Comparison of ENCODE assay signal across 21 mouse cellular contexts in genomic region chr9:27346541-27347269, GRCm38 (mm10). TPM values are rescaled to one million over a fixed set of nuclear protein-coding genes. Genes with fewer than 3 reads are reported as not detected.
DNase-seq lines count a peak whose midpoint lies in the region; ATAC-seq and TF ChIP-seq lines count a peak whose summit lies in the region.
"Had no signal": no experiment of that assay in that cellular context is flagged by ENCODE, and none has a peak within 500 bp of the region (broad histone marks: within the 10 kb centered on the region; RNA-seq: fewer than 3 reads in every experiment).

No protein-coding gene starts in this region.

- H3K9me3 ChIP-seq in forebrain, embryonic 10.5 days = no peaks in the 10 kb centered on the region
- no peaks in the 10 kb centered on the region for H3K9me3 ChIP-seq in forebrain, embryonic 15.5 days
- H3K9me3 ChIP-seq in hindbrain, embryonic 16.5 days (ENCODE audit: control insufficient read depth, low read length) = no peaks in the 10 kb centered on the region
- no peaks in the 10 kb centered on the region for H3K9me3 ChIP-seq in midbrain, postnatal 0 days (ENCODE audit: low read length)
- H3K9me3 ChIP-seq in intestine, embryonic 15.5 days = no peaks in the 10 kb centered on the region
- H3K9me3 ChIP-seq: embryonic facial prominence, embryonic 13.5 days; heart, embryonic 13.5 days; limb, embryonic 13.5 days; liver, embryonic 15.5 days; midbrain, embryonic 12.5 days had no signal

- no peak overlapping the region for H3K4me3 ChIP-seq in forebrain, embryonic 10.5 days
- H3K4me3 ChIP-seq in forebrain, embryonic 15.5 days = no peak overlapping the region
- H3K4me3 ChIP-seq in hindbrain, embryonic 16.5 days (ENCODE audit: low read length) = no peak overlapping the region
- no peak overlapping the region for H3K4me3 ChIP-seq in midbrain, postnatal 0 days (ENCODE audit: low read depth, low read length)
- no peak overlapping the region for H3K4me3 ChIP-seq in intestine, embryonic 15.5 days (replicated peaks)
- H3K4me3 ChIP-seq: embryonic facial prominence, embryonic 13.5 days; heart, embryonic 13.5 days; left cerebral cortex, adult 2 months; limb, embryonic 13.5 days; liver, embryonic 15.5 days; midbrain, embryonic 12.5 days had no signal

- H3K4me1 ChIP-seq in forebrain, embryonic 10.5 days = peaks cover 8% of the 10 kb centered on the region
- peaks cover 14% of the 10 kb centered on the region for H3K4me1 ChIP-seq in forebrain, embryonic 15.5 days
- peaks cover 7% of the 10 kb centered on the region for H3K4me1 ChIP-seq in hindbrain, embryonic 16.5 days (ENCODE audit: control insufficient read depth, insufficient read depth, low read depth, low read length)
- no peaks in the 10 kb centered on the region for H3K4me1 ChIP-seq in midbrain, postnatal 0 days (ENCODE audit: insufficient read depth, low read length)
- no peaks in the 10 kb centered on the region for H3K4me1 ChIP-seq in intestine, embryonic 15.5 days (replicated peaks)
- H3K4me1 ChIP-seq: embryonic facial prominence, embryonic 13.5 days; heart, embryonic 13.5 days; limb, embryonic 13.5 days; liver, embryonic 15.5 days had no signal

- no peak for DNase-seq in forebrain, embryonic 10.5 days (ENCODE audit: extremely low spot score, low spot score)
- peak; percentile 56 for DNase-seq in midbrain, postnatal 0 days (ENCODE audit: low spot score)
- no peak for DNase-seq in left cerebral cortex, postnatal 36 days (ENCODE audit: low spot score in 2 of 2)
- no peak for DNase-seq in frontal cortex, postnatal 36 days (ENCODE audit: low spot score in 2 of 2)
- DNase-seq: heart, postnatal 4 days; kidney, adult 8-10 months; lung, postnatal 14 days; thymus, postnatal 36 days had no signal

- no peak overlapping the region for H3K9ac ChIP-seq in forebrain, embryonic 15.5 days (replicated peaks)
- H3K9ac ChIP-seq in hindbrain, embryonic 16.5 days (ENCODE audit: low read depth, low read length) = no peak overlapping the region
- no peak overlapping the region for H3K9ac ChIP-seq in midbrain, postnatal 0 days (replicated peaks; ENCODE audit: low read length, poor library complexity, severe bottlenecking)
- H3K9ac ChIP-seq in intestine, embryonic 15.5 days = no peak overlapping the region
- H3K9ac ChIP-seq: embryonic facial prominence, embryonic 13.5 days; heart, embryonic 13.5 days; limb, embryonic 13.5 days; liver, embryonic 15.5 days; midbrain, embryonic 12.5 days had no signal

- ATAC-seq in forebrain, embryonic 15.5 days (replicated peaks) = peak; percentile 75
- peak; percentile 71 for ATAC-seq in hindbrain, embryonic 16.5 days
- no peak for ATAC-seq in midbrain, postnatal 0 days (ENCODE audit: low FRiP score)
- ATAC-seq in intestine, embryonic 15.5 days = no peak

- H3K27me3 ChIP-seq in forebrain, embryonic 10.5 days (ENCODE audit: poor library complexity, severe bottlenecking) = no peaks in the 10 kb centered on the region
- no peaks in the 10 kb centered on the region for H3K27me3 ChIP-seq in forebrain, embryonic 15.5 days
- no peaks in the 10 kb centered on the region for H3K27me3 ChIP-seq in hindbrain, embryonic 16.5 days (replicated peaks; ENCODE audit: control insufficient read depth, insufficient read depth, low read length)
- no peaks in the 10 kb centered on the region for H3K27me3 ChIP-seq in midbrain, postnatal 0 days (ENCODE audit: insufficient read depth, low read length)
- H3K27me3 ChIP-seq in intestine, embryonic 15.5 days (replicated peaks) = no peaks in the 10 kb centered on the region
- H3K27me3 ChIP-seq: embryonic facial prominence, embryonic 13.5 days; heart, embryonic 13.5 days; limb, embryonic 13.5 days; liver, embryonic 15.5 days; midbrain, embryonic 12.5 days had no signal

- H3K27ac ChIP-seq in forebrain, embryonic 10.5 days = 0 out of 2 replicates have a peak overlapping the region, but pooled peaks have one; percentile 22
- peak overlapping the region; percentile 23; the same call in 1 of the 2 replicates for H3K27ac ChIP-seq in forebrain, embryonic 15.5 days (replicated peaks)
- H3K27ac ChIP-seq in hindbrain, embryonic 16.5 days (ENCODE audit: low read depth, low read length) = peak overlapping the region; percentile 37
- H3K27ac ChIP-seq in midbrain, postnatal 0 days (ENCODE audit: low read depth, low read length) = no peak overlapping the region
- H3K27ac ChIP-seq in intestine, embryonic 15.5 days = no peak overlapping the region
- H3K27ac ChIP-seq: embryonic facial prominence, embryonic 13.5 days; heart, embryonic 13.5 days; left cerebral cortex, adult 2 months; limb, embryonic 13.5 days; liver, embryonic 15.5 days; midbrain, embryonic 12.5 days had no signal

- TF ChIP-seq CTCF in midbrain, postnatal 0 days (IDR thresholded peaks at IDR 0.05) = no peak

- intact Hi-C loops in left cerebral cortex, postnatal 36 days (cut with DNase I) = no loop called here

- H3K36me3 ChIP-seq in forebrain, embryonic 10.5 days (replicated peaks) = peaks cover 74% of the 10 kb centered on the region
- peaks cover 6% of the 10 kb centered on the region; the same call in 1 of the 2 replicates for H3K36me3 ChIP-seq in forebrain, embryonic 15.5 days
- peaks cover 23% of the 10 kb centered on the region for H3K36me3 ChIP-seq in hindbrain, embryonic 16.5 days (ENCODE audit: control insufficient read depth, insufficient read depth, low read length)
- peaks cover 50% of the 10 kb centered on the region for H3K36me3 ChIP-seq in midbrain, postnatal 0 days (ENCODE audit: insufficient read depth, low read length)
- H3K36me3 ChIP-seq in intestine, embryonic 15.5 days = no peaks in the 10 kb centered on the region
- H3K36me3 ChIP-seq: embryonic facial prominence, embryonic 13.5 days; liver, embryonic 15.5 days had no signal

- H3K4me2 ChIP-seq in forebrain, embryonic 15.5 days (replicated peaks) = no peak overlapping the region
- H3K4me2 ChIP-seq in hindbrain, embryonic 16.5 days (ENCODE audit: low read length) = no peak overlapping the region
- H3K4me2 ChIP-seq in midbrain, postnatal 0 days (ENCODE audit: low read depth, low read length, poor library complexity, severe bottlenecking) = no peak overlapping the region
- no peak overlapping the region for H3K4me2 ChIP-seq in intestine, embryonic 15.5 days (replicated peaks)
- H3K4me2 ChIP-seq: embryonic facial prominence, embryonic 13.5 days; heart, embryonic 13.5 days; limb, embryonic 13.5 days; liver, embryonic 15.5 days; midbrain, embryonic 12.5 days had no signal

- WGBS in forebrain, embryonic 10.5 days = 56% methylated on average over 11 of the region's 11 CpGs
- 23% methylated on average over 11 of the region's 11 CpGs for WGBS in forebrain, embryonic 15.5 days
- WGBS in hindbrain, embryonic 16.5 days = 20% methylated on average over 11 of the region's 11 CpGs
- 24% methylated on average over 11 of the region's 11 CpGs for WGBS in midbrain, postnatal 0 days
- WGBS in intestine, embryonic 15.5 days = 59% methylated on average over 11 of the region's 11 CpGs

RNA-seq across cellular contexts. Expression of gene Igsf9b, which starts 47.7 kb away (rescaled TPM):
- polyA plus RNA-seq in forebrain, embryonic 10.5 days (2016; fragmentation: Nextera tagmentation; extraction: Ambion mirVana) = 6.3 and 6.8 TPM in 2 replicates
- 12.6 and 12.8 TPM in 2 replicates for polyA plus RNA-seq in forebrain, embryonic 15.5 days (2015; fragmentation: Nextera tagmentation; extraction: Ambion mirVana)
- 25.6 and 26.8 TPM in 2 replicates for polyA plus RNA-seq in hindbrain, embryonic 16.5 days (2015; fragmentation: Nextera tagmentation; extraction: Ambion mirVana)
- total RNA-seq in midbrain, postnatal 0 days (2014; rRNA removed) = 64.8 and 83.3 TPM in 2 replicates
- 17.4 and 19.3 TPM in 2 replicates for polyA plus RNA-seq in midbrain, postnatal 0 days (2015; fragmentation: Nextera tagmentation; extraction: Ambion mirVana)
- 4.4 and 4.7 TPM in 2 replicates for polyA plus RNA-seq in intestine, embryonic 15.5 days (2015; fragmentation: Nextera tagmentation; extraction: Ambion mirVana)
- total RNA-seq in left cerebral cortex, postnatal 36 days (2021) = 10 to 100 TPM; 49.8 to 69.8 TPM

RNA-seq across cellular contexts. Expression of gene Spata19, which starts 49.9 kb away (rescaled TPM):
- not detected in 2 replicates for polyA plus RNA-seq in forebrain, embryonic 10.5 days (2016; fragmentation: Nextera tagmentation; extraction: Ambion mirVana)
- polyA plus RNA-seq in forebrain, embryonic 15.5 days (2015; fragmentation: Nextera tagmentation; extraction: Ambion mirVana) = not detected in 2 replicates
- 0.30 TPM in 1 of 2 replicates, not detected in the other for polyA plus RNA-seq in hindbrain, embryonic 16.5 days (2015; fragmentation: Nextera tagmentation; extraction: Ambion mirVana)
- total RNA-seq in midbrain, postnatal 0 days (2014; rRNA removed) = not detected in 2 replicates
- 0.38 and 0.49 TPM in 2 replicates for polyA plus RNA-seq in midbrain, postnatal 0 days (2015; fragmentation: Nextera tagmentation; extraction: Ambion mirVana)
- polyA plus RNA-seq in intestine, embryonic 15.5 days (2015; fragmentation: Nextera tagmentation; extraction: Ambion mirVana) = not detected in 2 replicates
- not detected for total RNA-seq in left cerebral cortex, postnatal 36 days (2021)
- total RNA-seq: gastrocnemius, adult 8-10 months; heart, postnatal 4 days had no signal
- polyA plus RNA-seq: C2C12; embryonic facial prominence, embryonic 13.5 days; heart, embryonic 13.5 days; limb, embryonic 13.5 days; liver, embryonic 15.5 days; midbrain, embryonic 12.5 days; spleen, adult 2 months; stomach, embryonic 16.5 days had no signal

Comparison
In these comparisons a context has a peak if more than half of its experiments do, and no peak if none do; other contexts are left out.
1. H3K27ac ChIP-seq: peak in forebrain, embryonic 10.5 days (single experiment), forebrain, embryonic 15.5 days (single experiment) and hindbrain, embryonic 16.5 days (single experiment); none in midbrain, postnatal 0 days (single experiment) and intestine, embryonic 15.5 days (single experiment).
2. ATAC-seq: peak in forebrain, embryonic 15.5 days (single experiment) and hindbrain, embryonic 16.5 days (single experiment); none in midbrain, postnatal 0 days (single experiment) and intestine, embryonic 15.5 days (single experiment).